Mouse (Mus musculus): Measurements from ENCODE around the gene Six2.
"Not testable (repeated sequence)": the region's sequence is repeated elsewhere in the genome, so short reads cannot be mapped to it uniquely, and the experiment has no call there.

Six2 gene

DNA sequence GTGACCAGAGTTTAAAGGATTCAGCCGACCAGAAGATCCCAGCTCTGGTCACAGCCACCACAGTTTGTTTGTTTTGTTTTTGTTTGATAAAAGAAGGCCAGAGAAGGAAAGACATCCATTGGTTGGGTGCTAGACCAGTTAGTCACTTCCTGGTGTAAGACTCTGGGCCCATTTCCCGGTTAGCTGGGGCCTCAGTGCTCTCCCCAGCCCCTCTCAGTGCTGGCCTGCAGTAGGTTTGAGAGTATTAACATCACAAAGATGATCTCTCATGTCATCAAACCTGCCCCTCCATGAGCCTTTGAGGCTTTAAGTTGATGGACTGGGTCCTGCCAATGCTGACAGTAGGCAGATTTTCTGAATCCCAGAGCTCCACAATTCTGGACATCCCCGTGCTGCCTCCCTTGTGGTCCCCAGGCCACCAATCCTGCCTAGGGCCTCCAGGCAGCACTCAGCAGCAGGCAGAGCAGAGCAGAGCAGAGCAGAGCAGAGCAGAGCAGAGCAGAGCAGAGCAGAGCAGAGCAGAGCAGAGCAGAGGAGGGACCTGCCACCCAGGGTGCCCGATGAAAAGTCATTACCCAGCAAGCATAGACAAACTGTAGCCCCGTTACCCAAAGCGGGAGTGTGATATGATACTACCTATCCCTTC, 2.4 kb upstream of the Six2 start:
- no peak for DNase-seq

DNA sequence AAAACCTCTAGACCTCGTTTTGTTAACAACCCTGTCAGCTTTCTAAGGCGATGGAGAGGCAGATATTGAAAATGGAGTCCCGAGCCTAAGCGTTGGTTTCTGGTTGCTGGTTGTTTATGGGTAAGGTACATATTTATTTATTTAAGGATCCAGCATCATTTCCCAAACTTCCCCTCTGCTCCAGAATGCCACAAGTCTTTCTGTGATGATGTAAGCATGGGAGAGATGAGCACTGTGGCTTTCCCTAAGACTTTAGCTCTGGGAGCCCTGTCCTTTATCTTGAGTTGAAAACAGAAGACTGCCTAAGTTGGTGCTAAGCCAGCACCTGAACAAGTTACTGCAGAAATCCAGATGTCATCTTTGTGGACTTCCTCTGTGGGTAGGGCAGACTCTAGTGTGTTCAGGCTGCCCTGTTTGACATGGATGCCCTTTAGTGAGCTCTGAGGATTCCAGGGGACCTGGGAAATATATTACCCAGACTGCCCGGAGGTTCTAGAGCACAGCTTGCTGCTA, 1.8 kb upstream of the Six2 start:
- DNase-seq = no peak

DNA sequence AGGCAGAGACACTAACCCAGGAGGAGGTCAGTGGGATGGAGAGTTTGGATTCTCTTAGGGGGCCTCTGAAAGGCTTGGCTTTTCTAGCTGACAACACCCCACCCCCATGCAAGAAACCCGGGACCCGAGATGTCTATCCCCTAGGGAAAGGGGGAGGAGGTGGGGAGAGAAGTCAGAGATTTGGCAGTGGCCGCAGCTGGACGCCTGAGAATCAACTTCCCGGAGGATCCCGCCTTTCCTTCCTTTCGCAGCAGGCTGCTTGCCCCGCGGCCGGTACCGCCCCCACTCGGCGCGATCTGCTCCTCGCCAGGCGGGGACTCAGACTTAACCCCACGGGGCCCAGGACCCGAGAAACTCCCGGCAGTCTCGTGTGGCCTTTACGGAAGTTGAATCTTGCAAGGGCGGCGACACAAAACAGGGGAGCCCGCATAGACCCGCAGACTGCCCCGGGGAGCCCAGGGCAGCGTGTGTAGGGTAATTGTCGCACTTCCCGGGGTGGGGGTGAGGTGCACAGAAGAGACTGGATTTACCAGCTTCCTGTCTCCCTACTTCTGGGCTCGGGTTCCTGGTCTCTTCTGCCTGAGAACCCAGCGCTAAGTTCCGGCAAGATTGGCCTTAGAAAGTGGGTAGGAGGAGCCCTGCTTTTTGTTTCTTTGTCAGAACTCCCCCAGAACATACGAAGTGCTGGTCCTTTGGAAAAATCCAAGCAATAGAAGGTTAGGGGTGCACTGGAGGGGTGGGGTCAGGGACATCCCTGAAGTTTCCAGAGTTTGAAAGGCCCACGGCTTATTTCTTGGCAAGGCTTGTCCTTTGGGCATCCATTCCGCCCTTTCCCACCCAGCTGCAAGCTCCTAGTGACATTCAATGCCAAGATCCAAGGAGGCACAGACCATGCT, 1.1 kb upstream of the Six2 start:
- peak; percentile 32 to 34 for DNase-seq

DNA sequence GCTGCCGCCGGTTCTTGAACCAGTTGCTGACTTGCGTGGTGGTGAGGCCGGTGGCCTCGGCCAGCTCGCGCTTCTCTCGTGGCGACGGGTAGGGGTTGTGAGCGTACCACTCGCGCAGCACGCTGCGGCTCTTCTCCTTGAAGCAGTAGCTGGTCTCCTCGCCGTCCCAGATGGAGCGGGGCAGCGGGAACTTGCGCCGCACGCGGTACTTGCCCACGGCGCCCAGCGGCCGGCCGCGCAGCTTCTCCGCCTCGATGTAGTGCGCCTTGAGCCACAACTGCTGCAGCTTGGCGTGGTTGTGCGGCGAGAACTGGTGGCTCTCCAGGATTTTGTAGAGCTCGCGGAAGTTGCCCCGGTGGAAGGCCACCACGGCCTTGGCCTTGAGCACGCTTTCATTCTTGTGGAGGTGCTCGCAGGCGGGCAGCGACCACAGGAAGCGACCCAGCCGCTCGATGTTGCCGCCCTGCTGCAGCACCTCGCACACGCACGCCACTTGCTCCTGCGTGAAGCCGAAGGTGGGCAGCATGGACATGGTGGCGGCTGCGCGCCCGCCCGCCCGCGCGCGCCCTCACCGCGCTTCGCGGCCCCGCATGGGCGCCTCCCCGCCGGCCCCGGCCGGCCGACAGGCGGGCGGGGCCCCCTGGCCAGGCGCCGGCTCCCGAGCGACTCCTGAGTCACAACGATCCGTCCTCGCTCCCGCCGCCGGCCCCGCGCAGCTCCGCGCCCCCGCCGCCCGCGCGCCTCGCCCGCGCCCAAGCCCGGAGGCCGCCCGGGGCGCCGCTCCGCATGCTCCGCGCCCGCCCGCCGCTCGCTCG, 446 bp downstream of the Six2 start:
- peak; percentile 28 to 34 for DNase-seq

DNA sequence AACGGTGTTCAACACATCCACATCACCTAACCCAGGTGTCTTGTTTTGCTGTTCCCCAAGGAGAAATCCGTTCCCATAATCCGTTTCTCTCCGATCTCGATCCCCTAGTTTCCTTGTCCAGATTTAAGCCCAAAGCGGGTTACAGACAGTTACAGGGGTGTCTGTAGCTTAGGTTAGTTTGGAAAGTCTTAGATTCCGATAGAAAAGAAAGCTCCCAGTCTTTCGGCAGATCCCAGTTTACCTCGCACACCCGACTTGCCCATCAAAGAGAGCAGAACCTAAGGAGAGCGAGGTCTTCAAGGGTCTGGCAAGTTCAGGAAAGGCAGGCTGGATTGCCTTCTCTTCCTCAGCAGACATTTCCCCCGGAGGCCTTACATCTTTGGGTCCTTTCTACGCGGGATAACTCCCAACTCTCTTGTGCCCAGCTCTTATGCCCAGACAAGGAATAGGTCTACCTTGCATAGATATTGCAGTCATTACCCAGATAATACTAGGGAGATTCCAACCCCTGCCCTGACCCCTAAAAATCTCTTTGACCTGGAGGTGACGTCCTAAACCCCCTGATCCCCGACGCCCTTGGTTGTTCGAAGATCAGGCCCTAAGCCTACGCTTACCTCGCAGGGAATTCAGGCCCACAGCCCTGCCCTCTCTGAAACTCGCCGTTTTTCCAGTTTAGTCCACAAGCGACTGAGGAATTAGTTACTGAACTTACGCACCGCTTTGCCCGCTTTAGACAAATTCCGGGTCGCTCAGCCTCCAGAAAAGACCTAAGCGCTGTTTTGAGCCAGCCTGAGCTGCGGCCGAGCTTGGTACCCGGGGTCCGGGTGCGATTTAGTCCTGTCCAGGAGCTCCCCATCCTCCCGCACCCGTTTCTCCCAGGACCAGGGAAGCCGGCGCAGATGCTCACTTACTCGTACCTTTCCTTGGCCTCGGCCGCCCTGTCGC, 1.3 kb downstream of the Six2 start:
- peak in 1 of 2 experiments; percentile 44 for DNase-seq

DNA sequence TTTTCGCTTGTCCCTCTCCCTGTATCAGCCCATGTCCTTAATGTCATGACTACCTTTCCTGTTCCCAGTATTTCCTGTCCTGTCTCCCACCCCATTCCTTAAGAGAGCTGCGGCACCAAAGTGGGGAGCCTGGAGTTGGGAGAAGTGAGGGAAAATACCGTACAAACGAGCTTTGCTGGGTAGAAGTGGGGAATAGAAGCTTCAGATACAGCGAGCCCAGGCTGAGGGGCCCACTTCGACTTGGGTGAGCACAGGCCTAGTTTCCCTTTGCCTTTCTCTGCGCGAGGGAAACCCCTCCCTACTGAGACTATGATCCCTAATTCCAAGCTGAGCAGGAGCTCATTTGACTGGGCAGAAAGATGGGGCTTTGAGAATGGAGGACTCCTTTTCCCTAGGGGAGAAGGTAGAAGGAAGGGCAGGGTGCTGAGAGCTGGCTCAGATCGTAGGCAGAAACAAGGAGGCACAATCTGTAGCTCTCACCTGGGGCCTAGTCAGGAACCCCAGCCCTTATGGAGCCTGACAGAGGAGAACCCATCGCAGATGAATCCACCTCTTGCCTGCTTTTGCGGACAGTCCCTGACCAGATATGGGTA, 2.3 kb downstream of the Six2 start:
- DNase-seq = peak in 1 of 2 experiments; percentile 17

DNA sequence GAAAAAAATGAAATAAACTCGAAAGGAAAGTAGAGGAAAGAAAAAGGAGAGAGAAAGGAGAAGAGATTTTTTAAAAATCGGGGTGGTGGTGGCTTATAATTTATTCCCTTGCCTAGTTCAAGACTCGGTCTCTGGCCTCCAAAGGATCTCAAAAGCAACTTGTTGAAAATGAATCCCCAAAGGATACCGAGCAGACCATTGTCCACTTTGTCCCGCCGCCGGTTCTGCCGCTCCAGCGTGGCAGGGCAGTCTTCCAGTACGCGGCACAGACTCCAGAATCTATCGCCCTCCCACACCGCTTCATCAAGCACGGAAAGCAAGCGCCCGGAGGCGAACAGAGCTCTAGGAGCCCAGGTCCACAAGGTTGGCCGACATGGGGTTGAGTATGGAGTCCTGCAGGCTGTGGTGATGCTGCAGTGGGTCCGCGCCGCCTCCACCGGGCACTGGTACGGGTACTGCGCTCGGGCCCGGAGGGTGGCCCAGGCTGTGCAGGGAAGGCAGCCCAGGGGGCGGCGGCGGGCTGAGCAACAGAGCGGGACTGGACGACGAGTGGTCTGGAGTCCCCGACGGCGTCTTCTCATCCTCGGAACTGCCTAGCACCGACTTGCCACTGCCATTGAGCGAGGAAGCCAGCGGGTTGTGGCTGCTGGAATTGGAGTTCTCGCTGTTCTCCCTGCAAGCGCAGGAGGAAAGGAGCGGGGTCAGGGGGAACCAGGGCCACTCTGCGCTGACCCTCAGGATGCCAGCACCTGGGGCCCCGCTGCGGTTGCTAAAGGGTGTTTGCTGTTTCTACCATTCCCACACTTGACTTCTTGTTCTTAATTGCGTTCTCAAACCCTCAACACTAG, 3.0 kb downstream of the Six2 start:
- no peak for DNase-seq

DNA sequence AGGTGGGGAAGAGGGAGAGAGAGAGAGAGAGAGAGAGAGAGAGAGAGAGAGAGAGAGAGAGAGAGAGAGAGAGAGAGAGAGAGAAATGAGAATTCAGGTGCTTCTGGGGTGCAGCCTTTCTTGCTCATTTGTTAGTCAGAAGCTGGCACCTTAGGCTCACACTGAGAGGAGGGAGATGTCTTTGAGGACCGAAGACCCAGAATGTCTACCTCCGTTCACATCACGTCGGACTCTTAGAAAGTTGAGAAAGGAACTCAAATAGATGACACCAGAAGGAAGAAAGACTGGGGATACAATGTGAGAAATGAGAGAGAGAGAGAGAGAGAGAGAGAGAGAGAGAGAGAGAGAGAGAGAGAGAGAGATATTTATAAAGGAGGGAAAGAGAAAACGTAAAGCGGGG, 3.6 kb downstream of the Six2 start:
- not testable (repeated sequence) for DNase-seq

DNA sequence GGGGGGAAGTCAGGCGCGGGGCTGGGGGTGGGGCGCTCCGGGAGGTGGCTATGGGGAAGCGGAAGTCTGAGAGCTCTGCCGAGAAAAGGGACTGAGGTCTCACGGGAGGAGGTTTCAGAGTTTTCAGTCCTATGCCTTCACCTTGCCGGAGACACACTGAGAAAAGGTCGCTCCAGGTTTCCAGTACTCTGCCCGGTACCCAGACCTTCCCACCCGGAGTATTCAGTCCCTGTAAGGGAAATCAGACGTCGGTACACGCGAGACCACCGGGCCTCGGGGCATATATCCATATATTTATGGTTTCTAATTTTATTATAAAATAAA, 4.1 kb downstream of the Six2 start:
- peak in 1 of 2 experiments; percentile 21 for DNase-seq

DNA sequence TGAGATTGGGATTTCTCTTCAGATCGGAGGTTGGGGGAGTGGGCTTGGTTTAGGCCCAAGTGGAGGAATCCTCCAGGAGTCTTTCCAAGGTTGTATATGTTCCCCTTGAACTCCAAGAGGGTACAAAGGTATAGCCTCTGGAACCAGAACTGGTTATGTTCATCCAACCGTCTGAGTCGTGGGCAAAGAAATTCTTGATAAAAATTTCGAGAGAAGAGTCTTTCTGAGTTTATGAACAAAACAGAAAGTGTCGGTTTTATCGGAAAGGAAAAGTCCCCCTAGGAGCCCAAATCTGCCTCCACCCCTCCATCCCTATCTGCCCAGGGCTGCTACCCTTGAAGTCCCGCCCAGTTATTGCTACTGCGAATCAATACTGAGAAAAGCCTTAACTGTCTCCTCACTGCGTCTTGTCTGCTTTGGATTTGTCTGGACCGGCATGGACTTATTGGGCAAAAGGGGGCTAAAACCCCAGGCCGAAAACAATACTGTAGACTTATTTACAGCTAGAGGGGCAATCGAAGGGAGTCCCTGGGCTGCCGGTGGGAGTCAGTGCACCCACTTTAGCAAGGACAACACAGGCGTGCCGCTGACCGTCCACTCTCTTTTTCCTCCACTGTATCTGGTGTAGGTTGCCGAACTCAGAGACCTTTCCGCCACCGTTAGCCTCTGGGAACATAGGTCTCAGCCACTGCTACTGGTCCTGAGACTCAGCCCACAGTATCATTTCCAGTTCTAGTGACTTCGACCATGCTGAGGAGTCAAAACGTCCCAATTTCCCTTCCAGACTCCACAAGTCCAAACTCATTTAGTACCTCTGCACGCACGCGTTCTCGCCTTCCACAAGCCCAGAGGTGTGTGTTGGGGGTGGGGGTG, 4.7 kb downstream of the Six2 start:
- no peak for DNase-seq

DNA sequence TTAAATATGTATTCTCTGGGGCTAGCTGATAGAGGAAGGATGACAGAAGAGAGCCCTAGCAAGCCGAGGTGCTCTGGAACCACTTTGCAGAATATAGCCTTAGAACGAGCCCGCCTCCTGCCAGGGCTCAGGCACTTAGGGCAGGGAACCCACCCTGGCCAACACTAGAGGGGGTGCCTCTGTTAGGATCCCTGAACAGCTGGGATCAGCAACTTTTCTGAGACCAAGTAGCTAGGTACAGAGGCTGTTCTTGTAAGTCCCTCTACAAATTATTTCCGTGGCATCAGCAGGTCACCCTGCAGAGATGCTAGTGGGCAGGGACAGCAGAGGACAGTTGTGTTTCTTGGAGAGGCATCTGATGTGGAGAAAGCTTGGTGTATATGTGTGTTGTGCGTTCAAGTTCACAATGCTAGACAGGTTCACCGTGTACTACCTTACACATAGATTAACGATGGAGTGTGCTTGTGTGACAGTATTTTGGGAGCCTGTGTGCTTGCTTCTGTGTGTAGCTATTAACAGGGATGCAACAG, 5.8 kb downstream of the Six2 start:
- no peak for DNase-seq

DNA sequence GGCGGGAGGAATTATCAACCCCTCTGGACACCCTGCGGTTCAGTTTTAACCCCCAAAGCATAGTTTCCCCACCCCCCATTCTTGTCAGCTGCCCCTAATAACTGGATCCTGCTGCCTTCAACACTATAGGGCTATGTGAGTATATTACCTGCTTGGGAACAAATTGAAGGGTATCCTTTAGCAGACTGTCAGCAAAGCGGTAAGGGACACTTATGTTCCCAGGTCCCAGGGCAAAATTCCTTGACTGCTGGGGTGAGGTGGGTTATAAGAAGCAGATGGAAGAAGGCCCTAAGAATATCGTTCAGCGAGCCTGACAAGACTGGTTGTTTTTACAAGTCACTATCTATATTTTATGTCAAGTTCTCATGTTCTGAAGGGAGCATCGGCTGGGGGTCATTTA, 6.3 kb downstream of the Six2 start:
- no peak for DNase-seq

DNA sequence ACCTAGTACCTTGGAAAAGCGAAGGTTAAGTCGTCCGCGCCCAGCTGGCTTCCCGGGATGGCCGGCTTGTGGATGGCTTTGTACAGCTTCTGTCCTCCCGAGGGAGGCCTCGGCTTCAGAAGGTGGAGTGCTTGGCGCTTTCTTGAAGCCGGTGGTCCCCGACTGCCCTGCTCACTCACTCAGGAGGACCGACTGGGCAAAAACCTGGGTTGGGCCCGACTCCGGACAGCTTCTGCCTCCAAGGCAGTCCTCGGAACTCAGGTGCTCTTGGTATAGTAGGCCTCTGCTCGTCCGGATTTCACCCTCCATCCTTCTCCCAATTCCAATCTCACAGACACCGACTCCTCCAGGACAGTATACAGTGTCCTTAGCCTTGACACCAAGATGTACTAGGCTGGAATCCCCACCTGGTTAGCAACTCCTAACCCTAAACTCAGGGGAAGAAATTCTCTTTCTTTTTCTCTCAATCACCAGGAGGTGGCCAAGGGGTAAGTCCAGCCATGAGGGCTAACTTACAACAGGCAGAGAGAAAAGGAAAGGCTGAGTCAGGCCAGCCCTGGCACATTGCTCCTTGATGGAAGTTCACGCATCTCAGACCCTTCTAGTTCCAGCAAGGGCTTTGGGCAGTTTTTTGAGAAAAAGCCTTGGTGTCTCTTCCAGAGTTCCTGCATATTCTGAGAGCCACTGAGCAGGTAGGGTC, 7.1 kb downstream of the Six2 start:
- DNase-seq = no peak

DNA sequence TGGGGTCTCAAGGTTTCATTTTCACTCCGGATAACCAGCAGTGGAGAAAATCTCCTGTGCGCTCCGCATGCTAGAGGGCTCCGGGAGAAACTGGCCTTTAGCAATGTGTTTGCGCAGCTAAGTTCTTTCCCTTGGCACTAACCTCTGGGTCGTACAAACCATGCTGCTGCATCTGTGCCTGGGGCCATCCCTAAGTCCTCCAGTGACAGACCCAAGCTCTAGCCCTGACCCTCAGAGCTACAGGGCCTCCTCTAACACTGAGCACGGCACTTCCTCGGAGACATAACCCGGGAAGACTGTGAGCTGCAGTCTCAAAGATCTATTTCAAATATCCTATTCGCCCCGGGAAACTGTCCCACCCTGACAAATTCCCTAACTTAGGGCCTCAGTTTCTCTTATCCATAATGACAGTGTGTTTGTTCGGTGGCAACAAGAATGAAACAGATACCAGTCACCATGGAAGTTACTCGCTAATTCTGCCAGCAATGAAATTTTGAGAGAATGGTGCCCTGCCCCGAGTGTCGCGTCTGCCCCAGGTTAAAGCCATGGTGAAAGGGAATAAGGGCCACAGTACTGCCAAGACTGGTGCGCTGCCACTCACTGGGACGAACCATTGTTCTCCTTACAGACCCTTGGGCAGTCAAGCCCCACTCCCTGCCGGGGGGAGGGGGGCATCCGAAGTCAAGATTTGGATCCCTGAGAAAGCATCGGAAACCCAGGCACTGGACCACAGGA, 7.8 kb downstream of the Six2 start:
- no peak for DNase-seq

DNA sequence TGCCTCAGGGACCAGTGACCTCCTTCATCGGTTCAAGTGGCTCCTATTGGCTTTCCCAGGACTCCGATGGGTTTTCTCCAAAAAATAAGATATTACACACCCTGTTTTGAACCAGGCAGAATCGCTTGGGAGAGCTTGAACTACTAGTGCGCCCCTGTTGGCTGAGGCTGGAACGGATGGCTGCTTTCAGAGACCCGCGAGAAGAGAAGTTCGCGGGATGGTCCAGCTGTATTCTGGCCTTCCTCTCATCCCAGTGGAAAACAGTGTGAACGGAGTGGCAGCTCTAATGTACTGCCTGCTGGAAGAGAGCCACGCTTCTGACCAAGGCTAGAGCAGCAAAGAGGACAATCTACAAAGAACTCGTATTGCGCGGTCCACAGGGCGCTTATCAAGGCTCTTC, 8.4 kb downstream of the Six2 start:
- peak; percentile 57 to 67 for DNase-seq

DNA sequence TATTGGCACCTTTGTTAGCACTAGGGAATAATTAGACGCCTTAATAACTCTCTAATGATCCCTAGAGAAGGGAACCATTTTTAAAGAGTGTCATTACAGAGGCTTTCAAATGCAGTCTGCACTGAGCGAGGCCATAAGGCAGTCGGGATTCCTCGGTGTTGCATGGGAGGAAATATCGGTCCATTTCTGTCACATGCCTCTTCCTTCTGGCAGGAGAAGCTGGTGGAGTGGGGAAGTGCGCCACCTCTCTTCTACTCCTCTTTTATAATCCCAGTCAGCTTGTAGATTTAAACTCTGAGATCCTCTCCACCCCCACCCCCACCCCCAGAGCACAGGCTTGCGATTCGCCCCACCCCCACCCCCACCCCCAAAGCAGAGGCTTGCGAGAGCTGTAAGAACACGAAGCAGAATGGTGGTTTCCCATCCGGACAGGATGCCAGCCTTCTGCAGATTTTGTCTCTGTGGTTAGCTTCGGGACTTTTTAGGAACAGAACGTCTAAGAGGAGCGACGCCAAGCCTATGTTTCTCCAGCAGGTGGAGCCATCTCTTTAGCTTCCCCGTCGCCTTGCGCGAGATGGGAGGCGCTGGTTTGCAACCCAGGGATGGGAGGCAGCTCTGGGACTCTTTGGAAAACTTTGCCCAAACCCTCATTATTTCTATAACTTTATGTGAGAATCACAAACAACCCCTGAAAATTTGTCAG, 23.3 kb downstream of the Six2 start:
- DNase-seq = peak; percentile 89 to 91

DNA sequence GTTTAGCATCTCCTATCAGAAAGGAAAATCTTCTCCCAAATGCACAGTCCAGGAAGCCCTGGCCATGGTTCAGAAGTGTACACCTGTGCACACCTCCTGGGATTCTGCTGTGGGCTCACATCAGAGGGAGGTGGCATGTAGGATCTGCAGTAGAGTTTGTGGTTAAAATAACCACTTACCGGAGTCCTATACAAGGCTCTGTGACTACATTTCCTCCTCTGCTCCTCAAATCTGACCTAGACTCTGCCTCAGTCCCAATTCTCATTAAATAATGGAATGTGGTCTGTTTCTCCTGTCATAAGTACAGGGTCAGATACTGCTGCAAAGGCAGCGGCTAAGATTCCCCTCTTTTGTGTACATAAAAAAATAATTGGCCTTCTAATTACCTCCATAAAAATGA, 23.9 kb downstream of the Six2 start:
- no peak for DNase-seq

All from cerebellum, postnatal 10 days (tissue).